Mouse (Mus musculus) layer of hippocampus, postnatal 10 days (tissue): Measurements from ENCODE around the gene Mgat5b. TPM values are rescaled to one million over a fixed set of nuclear protein-coding genes. Genes with fewer than 3 reads are reported as not detected.
"Not testable (repeated sequence)": the region's sequence is repeated elsewhere in the genome, so short reads cannot be mapped to it uniquely, and the experiment has no call there.

Experiments used
- DNase-seq, 2 experiments: peaks; one replicate each; pipeline ENCODE4 v3.0.0; 2021; ENCODE audit warnings: low spot score in 2 of 2
- long read RNA-seq: library from polyadenylated mRNA; stranded (forward); transcript quantifications from one replicate; pipeline ENCODE4 v2.0.0, GENCODE M21; 2023
- total RNA-seq, 2 experiments: library from RNA; stranded (reverse); gene quantifications; 2 replicates each; pipeline ENCODE4 v1.2.3; 2021

Gene Mgat5b
- total RNA-seq: 10 to 100 TPM; 58.3 to 65.9 TPM
- long read RNA-seq, partial matches to known transcripts: 3 of 14 reads
- long read RNA-seq, other reads (novel, unspliced or antisense): 11 of 14 reads

DNA sequence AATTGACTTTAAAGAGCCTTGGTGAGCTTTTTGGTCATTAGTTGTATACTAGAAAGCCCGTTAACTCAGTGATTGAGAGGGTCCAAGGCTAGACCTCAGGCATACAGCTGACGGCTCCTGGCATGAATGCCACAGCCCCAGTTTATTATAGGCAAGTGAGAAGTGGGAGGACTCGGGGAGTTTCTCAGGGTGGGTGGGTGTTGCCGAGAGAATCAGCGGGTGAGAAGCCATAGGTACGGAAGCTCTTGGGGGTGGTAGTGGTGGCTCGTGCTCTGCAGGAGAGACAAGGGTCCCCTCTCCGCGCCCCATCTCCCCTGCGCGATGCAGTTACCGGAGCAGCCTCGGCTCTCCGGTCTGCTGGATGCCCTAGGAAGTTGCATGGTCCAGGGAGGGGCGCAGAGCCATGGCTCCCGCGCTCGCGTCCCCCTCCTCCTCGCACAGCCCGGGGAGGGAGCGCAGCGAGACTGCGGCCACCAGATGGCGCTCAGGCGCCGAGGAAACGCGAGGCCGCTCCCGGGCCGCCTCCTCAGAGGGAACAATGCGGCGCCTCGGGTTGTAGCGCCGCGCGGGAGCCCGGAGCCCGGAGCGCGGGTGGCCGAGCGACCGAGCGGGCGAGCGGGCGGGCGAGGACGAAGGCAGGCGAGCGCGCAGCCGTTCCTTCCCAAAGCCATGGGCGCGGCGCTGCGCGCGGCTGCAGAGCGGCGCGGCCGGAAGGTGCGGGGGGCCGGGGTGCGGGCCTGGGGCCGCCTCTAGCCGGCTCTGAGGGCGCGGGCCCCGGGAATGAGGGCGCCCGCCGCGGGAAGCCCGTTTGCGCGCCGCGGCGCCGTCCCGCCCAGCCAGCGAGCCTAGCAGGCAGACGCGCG is at the start of gene Mgat5b:
Mgat5b (plus strand) TSS at position 541 of the 863 bp plus-strand sequence.
- peak; percentile 95 to 97 for DNase-seq

- no peak for DNase-seq
Measured at GRCm38 (mm10) chr11:116869223-116869622, 49.4 kb upstream of the Mgat5b start.

DNA sequence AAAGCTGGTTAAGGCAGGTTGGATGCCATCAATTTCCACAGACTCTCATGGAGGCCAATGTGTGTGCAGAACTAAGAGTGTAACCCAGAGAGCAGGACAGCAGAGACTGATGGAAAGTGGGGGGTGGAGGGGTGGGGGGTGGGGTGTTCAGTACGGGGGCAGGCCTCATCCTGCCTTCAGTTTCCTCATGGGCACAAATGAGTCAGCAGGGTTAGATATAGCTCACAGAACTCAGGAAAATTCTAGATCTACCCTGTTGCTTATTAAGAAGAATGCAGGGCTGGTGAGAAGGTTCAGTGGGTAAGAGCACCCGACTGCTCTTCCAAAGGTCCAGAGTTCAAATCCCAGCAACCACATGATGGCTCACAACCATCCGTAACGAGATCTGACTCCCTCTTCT is 49.0 kb upstream of the Mgat5b start:
- DNase-seq: no peak

DNA sequence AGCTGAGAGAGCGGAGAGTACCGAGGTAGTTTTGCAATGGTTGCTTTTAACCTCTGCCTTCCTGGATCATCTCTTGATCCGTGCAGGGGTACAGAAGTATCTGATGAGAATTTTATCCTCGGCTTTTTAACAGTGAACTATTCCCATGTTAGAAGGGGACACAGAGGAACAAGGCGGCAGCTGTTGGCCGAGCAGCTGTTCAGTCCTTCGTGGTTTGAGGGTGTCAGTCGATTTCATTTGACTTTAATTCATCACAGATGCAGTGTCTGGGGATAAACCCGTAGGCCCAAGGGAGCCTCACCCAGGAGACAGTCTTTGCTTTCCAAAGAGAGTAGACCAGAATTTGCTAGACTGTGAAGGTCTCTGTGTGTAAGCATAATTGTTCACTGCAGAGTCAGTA is 47.1 kb upstream of the Mgat5b start:
- no peak for DNase-seq

GRCm38 (mm10) chr11:116873987-116874386 is 44.7 kb upstream of the Mgat5b start:
- DNase-seq: peak; percentile 31 to 41

GRCm38 (mm10) chr11:116878454-116878853 is 40.2 kb upstream of the Mgat5b start:
- DNase-seq: no peak

- peak; percentile 31 to 45 for DNase-seq
Measured at GRCm38 (mm10) chr11:116880839-116881238, 37.8 kb upstream of the Mgat5b start.

DNA sequence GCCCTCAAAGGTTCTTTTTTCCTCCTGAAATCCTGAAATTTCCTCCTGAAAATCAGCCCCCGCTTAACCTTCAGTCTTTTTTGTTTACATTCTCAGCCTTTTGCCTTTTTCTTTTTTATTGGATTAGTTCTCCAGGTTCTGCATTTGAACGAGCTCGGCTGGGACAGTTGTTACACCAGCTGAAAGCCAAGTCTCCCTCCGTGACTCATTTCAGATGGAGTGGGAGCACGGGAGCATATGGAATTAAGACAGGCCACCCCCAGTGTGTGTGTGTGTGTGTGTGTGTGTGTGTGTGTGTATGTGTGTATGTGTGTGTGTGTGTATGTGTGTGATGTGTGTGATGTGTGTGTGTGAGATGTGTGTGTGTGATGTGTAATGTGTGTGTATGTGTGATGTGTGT is 37.2 kb upstream of the Mgat5b start:
- DNase-seq: no peak

GRCm38 (mm10) chr11:116882446-116882845 is 36.2 kb upstream of the Mgat5b start:
- DNase-seq: no peak

GRCm38 (mm10) chr11:116884061-116884460 is 34.6 kb upstream of the Mgat5b start:
- DNase-seq: no peak

GRCm38 (mm10) chr11:116885275-116886151 is 33.1 kb upstream of the Mgat5b start:
- DNase-seq: peak; percentile 85 to 88

DNA sequence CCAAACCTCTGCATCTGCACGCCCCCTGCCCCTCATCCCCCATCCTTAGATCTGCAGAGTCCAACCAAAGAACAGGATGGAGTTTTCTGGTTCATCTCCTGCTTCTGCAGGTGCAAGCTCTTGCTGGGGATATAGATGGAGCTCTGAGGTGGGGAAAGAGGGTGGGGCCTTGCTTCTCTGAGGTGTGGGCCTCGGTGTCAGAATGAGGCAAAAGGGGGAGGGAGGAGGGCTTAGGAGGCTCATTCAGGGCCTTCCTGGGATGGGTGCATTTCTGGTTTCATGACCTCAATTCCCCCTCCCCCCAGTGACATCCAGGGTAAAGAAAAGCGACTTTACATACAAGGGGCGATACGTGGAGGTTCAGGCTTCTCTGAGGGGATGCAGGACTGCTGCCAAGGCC is 31.5 kb upstream of the Mgat5b start:
- DNase-seq: no peak

DNA sequence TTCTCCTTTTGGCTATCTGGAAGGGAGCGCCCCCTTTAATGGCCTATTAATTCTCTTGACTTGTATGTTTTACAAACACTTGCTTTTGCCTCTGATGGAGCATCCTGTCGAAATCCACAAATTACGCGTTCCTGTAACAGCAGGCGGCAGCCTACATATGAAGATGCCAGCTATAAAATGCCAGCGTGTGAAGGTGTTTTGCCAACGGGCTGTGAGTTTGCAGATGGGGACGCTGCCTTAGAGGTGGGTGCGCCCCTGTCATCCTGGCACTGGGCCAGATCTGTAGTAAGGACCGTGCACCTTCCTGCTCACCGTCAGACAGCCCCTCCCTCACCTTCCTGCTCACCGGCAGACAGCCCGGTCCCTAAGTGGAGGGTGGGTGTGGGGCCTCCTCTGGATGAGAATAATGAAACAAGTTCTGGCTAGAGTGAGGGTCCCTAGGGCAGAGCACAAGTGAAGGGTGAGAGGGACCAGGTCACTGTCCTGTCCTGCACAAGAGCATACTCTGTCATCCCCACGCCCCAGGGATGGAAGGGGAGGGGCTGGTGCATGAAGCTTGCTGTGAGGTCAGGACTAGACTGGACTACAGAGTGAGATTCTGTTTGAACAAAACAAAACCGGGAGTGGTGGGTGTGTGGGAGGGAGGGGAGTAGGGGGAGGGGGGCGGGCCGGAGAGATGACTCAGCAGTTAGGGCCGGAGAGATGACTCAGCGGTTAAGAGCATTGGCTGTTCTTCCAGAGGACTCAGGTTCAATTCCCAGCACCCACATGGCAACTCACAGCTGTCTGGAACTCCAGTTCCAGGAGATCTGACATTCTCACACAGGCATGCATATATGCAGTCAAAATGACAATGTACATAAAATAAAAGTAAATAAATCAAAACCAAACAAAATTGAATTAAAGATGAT is 24.9 kb upstream of the Mgat5b start:
- DNase-seq: no peak

- no peak for DNase-seq
Measured at GRCm38 (mm10) chr11:116895402-116895801, 23.3 kb upstream of the Mgat5b start.

DNA sequence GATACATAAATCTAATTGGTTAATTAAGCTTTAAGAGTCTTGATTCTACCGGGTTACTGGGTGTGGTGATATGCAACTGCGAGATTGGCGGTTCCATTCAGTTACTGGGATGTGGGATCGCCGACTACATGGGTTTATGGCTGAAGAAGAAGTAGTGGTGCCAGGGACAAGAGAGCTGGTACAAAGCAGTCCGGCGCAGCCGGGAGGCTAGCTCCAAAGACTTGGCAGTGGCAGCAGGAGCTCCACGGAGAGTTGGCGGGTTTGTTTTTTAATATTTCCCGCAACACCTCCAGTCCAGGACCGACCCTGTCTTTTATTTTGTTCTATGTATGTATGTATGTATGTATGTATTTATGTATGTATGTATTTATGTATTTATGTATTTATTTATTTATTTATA is 19.4 kb upstream of the Mgat5b start:
- no peak for DNase-seq

DNA sequence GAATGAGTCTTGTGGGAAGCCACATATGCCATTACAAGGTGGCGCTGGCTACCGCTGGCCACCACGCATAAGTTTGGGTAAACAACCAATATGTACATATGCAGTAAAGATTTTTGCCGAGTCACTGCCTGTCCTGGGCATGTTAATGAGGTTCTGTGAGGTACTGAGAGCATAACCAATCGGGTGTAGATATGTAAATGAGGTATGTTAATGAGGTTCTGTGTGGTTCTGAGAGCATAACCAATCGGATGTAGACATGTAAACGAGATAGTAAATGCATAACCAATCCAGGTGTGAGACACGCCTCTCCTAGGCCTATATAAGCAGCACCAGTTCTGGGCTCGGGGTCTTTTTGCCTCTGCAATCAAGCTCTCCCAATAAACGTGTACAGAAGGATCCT is 16.1 kb upstream of the Mgat5b start:
- not testable (repeated sequence) for DNase-seq

GRCm38 (mm10) chr11:116905741-116906456 is 12.8 kb upstream of the Mgat5b start:
- DNase-seq: no peak

DNA sequence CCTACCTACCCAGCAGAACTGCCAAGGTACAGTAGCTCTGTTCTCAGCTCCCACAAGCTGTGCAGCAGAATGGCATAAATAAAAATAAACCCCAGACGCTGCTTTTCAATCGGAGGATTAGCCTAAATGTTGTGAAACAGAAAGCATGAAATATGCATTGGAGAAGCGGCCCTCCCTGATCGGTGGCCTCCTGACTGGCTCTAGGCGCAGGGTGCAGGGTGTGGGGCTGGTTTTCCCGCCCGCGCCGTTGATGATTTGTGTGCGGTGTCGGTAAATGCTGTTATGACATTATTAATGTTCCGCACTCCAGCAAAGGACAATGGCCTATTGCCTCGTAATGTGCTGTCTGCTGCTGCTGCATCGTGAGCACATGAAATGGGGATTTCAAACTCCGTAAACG is 5.1 kb upstream of the Mgat5b start:
- no peak for DNase-seq

DNA sequence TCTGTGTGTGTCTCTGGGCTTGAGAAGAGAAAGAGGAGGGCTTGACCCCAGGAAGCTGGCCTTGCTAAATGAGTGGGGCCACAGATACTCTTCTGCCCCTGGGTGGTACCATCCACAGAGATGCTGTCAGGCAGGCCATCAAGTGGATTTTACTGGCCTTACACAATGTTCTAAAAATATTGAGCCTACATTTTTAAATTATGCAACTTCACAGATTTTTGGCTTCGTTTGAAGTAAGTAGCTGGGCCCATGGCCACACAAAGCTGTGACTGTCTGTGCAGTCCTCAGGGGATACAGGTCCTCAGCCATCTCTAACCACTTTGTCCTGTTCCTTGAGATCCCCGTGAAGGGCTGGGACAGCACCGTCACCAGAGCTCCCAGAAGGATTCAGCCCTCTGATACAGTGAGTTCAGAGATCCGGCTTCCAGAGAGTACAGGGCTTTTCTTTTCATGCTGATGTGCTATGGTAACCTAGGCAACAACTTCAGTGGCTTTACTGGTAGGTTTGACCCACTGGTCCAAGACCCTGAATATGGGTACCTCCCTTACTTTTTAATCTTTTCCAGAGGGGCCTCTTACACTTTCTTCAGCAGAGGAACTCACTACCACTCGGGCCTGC is 4.3 kb upstream of the Mgat5b start:
- DNase-seq: no peak

DNA sequence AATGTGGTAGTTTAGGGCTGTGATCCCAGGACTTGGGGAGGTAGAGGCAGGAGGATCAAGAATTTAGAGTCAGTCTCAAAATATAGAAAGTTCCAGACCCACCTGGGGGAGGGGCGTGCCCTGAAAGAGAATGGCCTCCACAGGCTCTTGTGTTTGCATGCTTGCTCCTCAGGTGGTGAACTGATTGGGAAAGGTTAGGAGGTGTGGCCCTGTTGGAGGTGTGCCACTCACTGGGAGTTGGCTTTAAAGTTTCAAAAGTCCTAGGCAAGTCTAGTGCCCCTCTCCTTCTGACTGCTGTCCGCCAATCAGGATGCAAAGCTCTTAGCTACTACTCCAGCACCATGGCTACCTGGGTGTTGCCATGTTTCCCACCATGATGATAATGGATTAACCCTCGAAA is 3.4 kb upstream of the Mgat5b start:
- no peak for DNase-seq
